Mouse (Mus musculus) sigmoid colon, adult 10 weeks (tissue): Measurements from ENCODE around the gene B9d2. TPM values are rescaled to one million over a fixed set of nuclear protein-coding genes. Genes with fewer than 3 reads are reported as not detected.

ENCODE experiments used
- polyA plus RNA-seq: library from polyadenylated mRNA; stranded (reverse); fragments of 350-450 nt; fragmentation: Illumina TruSeq; extraction: RNeasy Lipid Tissue Mini Kit (QIAGEN cat#74804); gene quantifications from one replicate; pipeline ENCODE4 v1.2.3, GENCODE M21; 2014; ENCODE audit warnings: low read depth, low replicate concordance

B9d2 gene
- not detected for polyA plus RNA-seq

GRCm38 (mm10) chr7:25680514-25681258 lies at the start of gene B9d2:
B9d2 (plus strand) TSS chr7:25680780.

GRCm38 (mm10) chr7:25658657-25659472 lies 21.7 kb upstream of the B9d2 start, which contains the start of the genes Bckdha and Exosc5:
Bckdha (minus strand) TSS chr7:25658981.
Exosc5 (plus strand) TSS chr7:25659164.

GRCm38 (mm10) chr7:25674719-25675300 lies 5.8 kb upstream of the B9d2 start, which contains the start of gene Tmem91:
Tmem91 (minus strand) TSS chr7:25675166.

GRCm38 (mm10) chr7:25686680-25687531 lies 6.3 kb downstream of the B9d2 start, which contains the start of gene Tgfb1:
Tgfb1 (plus strand) TSS chr7:25687002.

GRCm38 (mm10) chr7:25718788-25719417 lies 38.3 kb downstream of the B9d2 start, which contains the start of gene Ccdc97:
Ccdc97 (minus strand) TSS chr7:25719088.

Other genes starting within 250 kb of the B9d2 start
- 3,714 TPM for gene Ceacam1, start 203.2 kb upstream of the B9d2 start, polyA plus RNA-seq
- 5.8 TPM for gene Ceacam2, start 140.9 kb upstream of the B9d2 start, polyA plus RNA-seq
- gene Erich4, start 64.9 kb upstream of the B9d2 start, polyA plus RNA-seq, result not detected
- gene Dmac2, start 61.4 kb upstream of the B9d2 start, polyA plus RNA-seq, result 51.1 TPM
- gene B3gnt8, start 54.1 kb upstream of the B9d2 start, polyA plus RNA-seq, result not detected
- not detected for gene Bckdha, start 21.8 kb upstream of the B9d2 start, polyA plus RNA-seq
- gene Exosc5, start 21.6 kb upstream of the B9d2 start, polyA plus RNA-seq, result 0.76 TPM
- gene Tmem91, start 5.6 kb upstream of the B9d2 start, polyA plus RNA-seq, result not detected
- 0.98 TPM for gene Tgfb1, start 6.2 kb downstream of the B9d2 start, polyA plus RNA-seq
- 3.3 TPM for gene Ccdc97, start 38.3 kb downstream of the B9d2 start, polyA plus RNA-seq
- gene Hnrnpul1, start 74.0 kb downstream of the B9d2 start, polyA plus RNA-seq, result 44.5 TPM
- 28.1 TPM for gene Axl, start 107.9 kb downstream of the B9d2 start, polyA plus RNA-seq
- gene Cyp2s1, start 136.1 kb downstream of the B9d2 start, polyA plus RNA-seq, result 24.5 TPM
- not detected for gene Cyp2b10, start 216.8 kb downstream of the B9d2 start, polyA plus RNA-seq